Mouse (Mus musculus): ENCODE measurements around the gene Cnga3.

- TF ChIP-seq POLR2A (IDR thresholded peaks at IDR 0.05; ENCODE audit: insufficient read length, low read depth) (no peak), E2F4 (IDR thresholded peaks at IDR 0.05; ENCODE audit: insufficient read depth) (no peak), MYOG (IDR thresholded peaks at IDR 0.05; ENCODE audit: control insufficient read depth in 1 of 3, insufficient read depth in 1 of 3, insufficient read length in 2 of 3, low read depth in 2 of 3) (no peak), USF1 (IDR thresholded peaks at IDR 0.05; ENCODE audit: low read depth) (no peak), MAX (IDR thresholded peaks at IDR 0.05; ENCODE audit: low read depth) (no peak), TCF12 (IDR thresholded peaks at IDR 0.05; ENCODE audit: insufficient read depth, poor library complexity, severe bottlenecking) (no peak), MYOD1 (IDR thresholded peaks at IDR 0.05; ENCODE audit: control insufficient read depth in 1 of 3, insufficient read length in 2 of 3, low read depth in 2 of 3) (no peak), SRF (IDR thresholded peaks at IDR 0.05; ENCODE audit: control insufficient read depth, insufficient read length, low read depth) (no peak), TCF3 (IDR thresholded peaks at IDR 0.05; ENCODE audit: insufficient read length, low read depth) (no peak), REST (IDR thresholded peaks at IDR 0.05; ENCODE audit: insufficient read depth, insufficient read length) (no peak)
Observed at GRCm38 (mm10) chr1:37286556-37286955, 72.3 kb downstream of the Cnga3 start.

Measured in myocyte (in vitro differentiated cells).